Mouse (Mus musculus) C2C12 (cell line): ENCODE measurements at regions not wholly inside any gene's neighbourhood (a gene's known extent, or its start where the extent isn't known, plus 50 kb on each side); places are given as distances from the start of the nearest gene placed in this dataset.

Experiments used
- H3K27me3 ChIP-seq: one replicate; pipeline ENCODE4 v1.6.1; 2011; ENCODE audit not compliant: control insufficient read depth, insufficient read depth, insufficient read length
- H3K36me3 ChIP-seq: one replicate; pipeline ENCODE4 v1.6.1; 2011; ENCODE audit not compliant: control insufficient read depth, insufficient read depth
- H3K4me3 ChIP-seq: one replicate; pipeline ENCODE4 v1.5.1; 2011; ENCODE audit warnings: mild to moderate bottlenecking, control low read depth; ENCODE audit not compliant: poor library complexity, insufficient read depth, severe bottlenecking
- H3K79me2 ChIP-seq: one replicate; pipeline ENCODE4 v1.6.1; 2011; ENCODE audit not compliant: control insufficient read depth, insufficient read depth
- H3K79me3 ChIP-seq: one replicate; pipeline ENCODE4 v1.6.1; 2011; ENCODE audit warnings: low read depth, control low read depth
- H3ac ChIP-seq: one replicate; pipeline ENCODE3; 2011; ENCODE audit warnings: low read depth; ENCODE audit not compliant: control insufficient read depth, insufficient read length
- CEBPB ChIP-seq: IDR thresholded peaks from one replicate; pipeline ENCODE4 v1.6.1; 2011; ENCODE audit warnings: low read depth, mild to moderate bottlenecking, control low read depth, moderate library complexity
- CTCF ChIP-seq: IDR thresholded peaks from one replicate; pipeline ENCODE4 v1.5.1; 2011; ENCODE audit not compliant: control insufficient read depth, insufficient read depth, insufficient read length
- FOSL1 ChIP-seq: IDR thresholded peaks from one replicate; pipeline ENCODE4 v1.8.0; 2011; ENCODE audit warnings: mild to moderate bottlenecking, low read length; ENCODE audit not compliant: poor library complexity, insufficient read depth, severe bottlenecking
- MAX ChIP-seq: IDR thresholded peaks from one replicate; pipeline ENCODE4 v1.6.1; 2011; ENCODE audit warnings: mild to moderate bottlenecking, control low read depth
- MYOD1 ChIP-seq: IDR thresholded peaks from one replicate; pipeline ENCODE4 v1.6.1; 2011; ENCODE audit warnings: low read depth; ENCODE audit not compliant: control insufficient read depth, insufficient read length
- MYOG ChIP-seq: IDR thresholded peaks from one replicate; pipeline ENCODE4 v1.6.1; 2011; ENCODE audit not compliant: control insufficient read depth, insufficient read length; ENCODE audit errors: extremely low read depth
- USF1 ChIP-seq: IDR thresholded peaks from one replicate; pipeline ENCODE4 v1.6.1; 2011; ENCODE audit warnings: low read depth, mild to moderate bottlenecking, control low read depth, moderate library complexity

DNA sequence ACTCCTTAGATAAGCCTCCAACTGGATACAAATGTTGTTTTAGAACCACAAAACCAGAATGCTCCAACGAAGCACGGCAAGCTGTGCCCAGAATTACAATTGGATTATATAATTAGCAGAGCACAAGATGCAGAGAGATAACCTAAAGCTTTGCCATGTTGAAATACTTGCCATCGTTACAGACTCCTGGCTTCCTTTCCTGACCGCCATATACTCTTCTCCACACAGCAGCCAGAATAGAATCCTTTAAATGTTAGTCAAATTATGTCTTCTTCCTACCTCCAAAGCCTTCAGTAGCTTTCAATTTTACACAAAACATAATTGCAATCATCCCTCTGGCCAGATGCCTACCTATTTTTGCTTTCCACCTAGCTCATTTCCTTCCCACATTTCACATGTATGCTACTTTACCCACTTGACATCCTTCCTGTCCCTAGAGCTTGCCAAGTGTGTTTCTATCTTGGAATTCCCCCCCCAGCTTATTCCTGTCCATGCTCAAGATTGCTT is 52.8 kb upstream of the G2e3 start:
- Histone ChIP-seq H3ac (no peak overlapping the region), H3K79me3 (no peaks in the 10 kb centered on the region), H3K79me2 (no peaks in the 10 kb centered on the region), H3K27me3 (no peaks in the 10 kb centered on the region), H3K4me3 (no peak overlapping the region), H3K36me3 (no peaks in the 10 kb centered on the region)
- no peak for TF ChIP-seq CEBPB
- no peak for TF ChIP-seq FOSL1
- TF ChIP-seq CTCF = no peak
- no peak for TF ChIP-seq USF1
- TF ChIP-seq MYOG = no peak
- no peak for TF ChIP-seq MYOD1
- no peak for TF ChIP-seq MAX

DNA sequence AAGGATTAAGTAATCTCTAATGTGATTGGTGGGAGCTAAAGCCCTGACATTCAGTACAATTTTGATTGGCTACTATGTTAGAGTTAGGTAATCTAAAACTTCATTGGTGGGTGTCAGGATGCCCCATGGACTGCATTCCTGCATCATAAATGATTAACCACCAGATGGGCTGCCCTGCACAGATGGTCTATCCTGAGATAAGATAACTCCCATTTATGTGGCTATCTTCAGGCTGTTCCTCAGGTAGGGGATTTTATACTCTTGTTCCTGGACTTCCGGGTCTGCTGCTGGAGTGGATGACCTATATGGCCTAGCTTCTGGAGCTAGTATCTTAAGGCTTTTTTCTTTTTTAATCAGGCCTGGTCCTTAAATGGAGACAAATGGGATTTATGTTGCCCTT is 69.5 kb upstream of the G2e3 start:
- no peak for TF ChIP-seq USF1
- no peak for TF ChIP-seq FOSL1
- TF ChIP-seq MAX = no peak
- no peak for TF ChIP-seq CEBPB
- TF ChIP-seq MYOG = no peak
- no peak for TF ChIP-seq CTCF
- no peak for TF ChIP-seq MYOD1
- Histone ChIP-seq H3K79me3 (no peaks in the 10 kb centered on the region), H3K79me2 (no peaks in the 10 kb centered on the region), H3ac (no peak overlapping the region), H3K27me3 (no peaks in the 10 kb centered on the region), H3K4me3 (no peak overlapping the region), H3K36me3 (no peaks in the 10 kb centered on the region)

DNA sequence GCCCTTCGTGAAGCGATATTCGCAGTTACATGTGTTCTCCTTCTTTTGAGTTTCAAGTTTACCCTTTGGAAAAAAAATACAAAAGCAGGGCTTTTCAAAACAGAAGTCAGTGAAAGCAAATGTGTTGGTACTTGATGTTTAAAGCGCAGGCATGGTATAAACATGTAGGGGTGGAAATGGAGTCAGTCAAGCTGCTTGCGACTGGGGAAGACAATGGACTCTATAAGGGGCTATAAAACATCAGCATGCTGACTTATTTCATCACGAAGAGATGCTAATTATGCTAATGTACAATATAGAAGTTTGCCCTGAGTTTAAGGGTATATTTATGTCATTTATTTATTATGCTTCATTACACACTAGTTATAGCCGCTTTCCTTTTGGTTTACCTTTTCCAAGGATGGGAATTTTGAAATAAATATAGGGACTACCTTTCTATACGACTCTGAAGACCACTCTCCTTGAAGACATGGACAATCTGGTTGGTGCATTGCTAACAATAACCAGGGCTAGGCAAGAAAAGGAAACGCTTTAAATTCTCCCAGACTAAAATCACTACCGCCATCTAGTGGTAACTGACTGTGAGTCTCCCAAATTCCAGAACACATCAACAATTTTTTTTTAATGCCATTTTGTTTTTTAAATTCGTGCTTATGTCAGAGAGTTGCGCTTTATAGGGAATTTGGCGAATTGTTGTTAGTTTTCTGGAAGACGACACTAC is 71.9 kb upstream of the G2e3 start:
- no peaks in the 10 kb centered on the region for H3K27me3 ChIP-seq
- H3K4me3 ChIP-seq = no peak overlapping the region
- no peaks in the 10 kb centered on the region for H3K36me3 ChIP-seq
- TF ChIP-seq CEBPB (no peak), MYOD1 (no peak), MAX (no peak), MYOG (no peak), FOSL1 (no peak), USF1 (no peak), CTCF (no peak)
- H3K79me3 ChIP-seq = no peaks in the 10 kb centered on the region
- no peaks in the 10 kb centered on the region for H3K79me2 ChIP-seq
- H3ac ChIP-seq = no peak overlapping the region

DNA sequence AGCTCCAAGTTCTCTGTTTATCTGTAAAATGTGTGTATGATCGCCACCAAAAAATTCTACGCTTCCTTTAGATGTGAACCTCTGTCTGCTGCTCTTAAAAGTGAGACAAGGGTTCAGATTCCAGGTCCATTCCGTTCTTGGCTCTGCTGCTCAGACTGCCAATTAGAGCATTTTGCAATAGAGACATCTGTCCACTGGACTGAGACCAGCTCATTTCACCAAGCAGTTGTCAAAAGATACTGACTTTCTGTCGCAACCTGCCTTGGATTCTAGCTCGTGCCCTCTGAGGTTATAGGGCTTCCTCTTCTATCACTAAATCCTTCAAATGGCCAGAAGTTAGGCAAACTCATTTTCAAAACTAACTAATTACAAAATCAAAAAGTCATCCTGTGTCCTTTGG is 74.4 kb upstream of the G2e3 start:
- Histone ChIP-seq H3K4me3 (no peak overlapping the region), H3K79me2 (no peaks in the 10 kb centered on the region), H3K27me3 (no peaks in the 10 kb centered on the region), H3K36me3 (no peaks in the 10 kb centered on the region), H3ac (no peak overlapping the region), H3K79me3 (no peaks in the 10 kb centered on the region)
- TF ChIP-seq CTCF (no peak), MAX (no peak), USF1 (no peak), FOSL1 (no peak), CEBPB (no peak), MYOD1 (no peak), MYOG (no peak)

DNA sequence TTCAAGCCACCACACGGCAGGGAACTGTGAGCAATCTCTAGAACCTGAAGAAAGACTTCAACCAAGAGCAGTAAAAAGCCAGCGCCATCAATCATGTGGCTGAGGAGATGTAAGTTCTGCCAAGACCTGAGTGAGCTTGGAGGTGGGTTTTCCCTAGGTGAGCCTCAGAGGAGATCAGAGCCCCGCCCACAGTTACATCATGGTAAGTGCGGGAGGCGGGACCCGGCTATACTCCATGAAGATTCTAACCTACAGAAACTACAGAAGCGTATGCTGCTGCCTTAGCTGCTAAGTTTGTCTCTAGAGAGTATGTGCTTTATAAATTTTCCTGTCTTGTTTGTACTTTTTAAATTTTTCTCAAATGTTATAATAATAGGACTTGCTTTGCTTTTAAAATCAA is 105.0 kb upstream of the G2e3 start:
- Histone ChIP-seq H3ac (no peak overlapping the region), H3K4me3 (no peak overlapping the region), H3K27me3 (no peaks in the 10 kb centered on the region), H3K79me2 (no peaks in the 10 kb centered on the region), H3K36me3 (no peaks in the 10 kb centered on the region), H3K79me3 (no peaks in the 10 kb centered on the region)
- no peak for TF ChIP-seq MAX
- no peak for TF ChIP-seq MYOD1
- TF ChIP-seq CEBPB = no peak
- no peak for TF ChIP-seq USF1
- no peak for TF ChIP-seq FOSL1
- no peak for TF ChIP-seq CTCF
- TF ChIP-seq MYOG = no peak
